Mouse (Mus musculus): ENCODE results near the gene Fnbp1. TPM values are rescaled to one million over a fixed set of nuclear protein-coding genes. Genes with fewer than 3 reads are reported as not detected.

The Fnbp1 gene
- polyA plus RNA-seq, 1 experiment = 10.6 TPM

- Histone ChIP-seq H3K4me3 (no peak overlapping the region), H3K27me3 (ENCODE audit: control insufficient read depth, insufficient read depth, insufficient read length) (no peaks in the 10 kb centered on the region), H3K79me2 (ENCODE audit: control insufficient read depth, insufficient read depth) (no peaks in the 10 kb centered on the region), H3K36me3 (ENCODE audit: control insufficient read depth, insufficient read depth) (no peaks in the 10 kb centered on the region), H3K4me2 (ENCODE audit: low read depth) (no peak overlapping the region), H3ac (ENCODE audit: control insufficient read depth, insufficient read length) (no peak overlapping the region)
- TF ChIP-seq MYOD1 (IDR thresholded peaks at IDR 0.05; ENCODE audit: control insufficient read depth in 1 of 3, insufficient read length in 2 of 3, low read depth in 2 of 3) (no peak), MYOG (IDR thresholded peaks at IDR 0.05; ENCODE audit: control insufficient read depth in 1 of 3, insufficient read depth in 1 of 3, insufficient read length in 2 of 3, low read depth in 2 of 3) (no peak), TCF3 (IDR thresholded peaks at IDR 0.05; ENCODE audit: insufficient read length, low read depth) (no peak)
Observed at GRCm38 (mm10) chr2:31105279-31105678, 36.5 kb downstream of the Fnbp1 start.

GRCm38 (mm10) chr2:31103321-31103720 lies 38.5 kb downstream of the Fnbp1 start:
- Histone ChIP-seq H3K27me3 (ENCODE audit: control insufficient read depth, insufficient read depth, insufficient read length) (no peaks in the 10 kb centered on the region), H3K4me3 (no peak overlapping the region), H3K4me2 (ENCODE audit: low read depth) (no peak overlapping the region), H3K79me2 (ENCODE audit: control insufficient read depth, insufficient read depth) (no peaks in the 10 kb centered on the region), H3K36me3 (ENCODE audit: control insufficient read depth, insufficient read depth) (no peaks in the 10 kb centered on the region), H3ac (ENCODE audit: control insufficient read depth, insufficient read length) (no peak overlapping the region)
- TF ChIP-seq POLR2A (IDR thresholded peaks at IDR 0.05; ENCODE audit: insufficient read length, low read depth) (no peak), MYOG (IDR thresholded peaks at IDR 0.05; ENCODE audit: control insufficient read depth in 1 of 3, insufficient read depth in 1 of 3, insufficient read length in 2 of 3, low read depth in 2 of 3) (no peak), MAX (IDR thresholded peaks at IDR 0.05; ENCODE audit: low read depth) (no peak), MYOD1 (IDR thresholded peaks at IDR 0.05; ENCODE audit: control insufficient read depth in 1 of 3, insufficient read length in 2 of 3, low read depth in 2 of 3) (no peak), POLR2AphosphoS2 (IDR thresholded peaks at IDR 0.05; ENCODE audit: insufficient read length, low read depth) (no peak), TCF3 (IDR thresholded peaks at IDR 0.05; ENCODE audit: insufficient read length, low read depth) (no peak), TCF12 (IDR thresholded peaks at IDR 0.05; ENCODE audit: insufficient read depth, poor library complexity, severe bottlenecking) (no peak), CEBPB (IDR thresholded peaks at IDR 0.05; ENCODE audit: insufficient read depth, poor library complexity, severe bottlenecking) (no peak), USF1 (IDR thresholded peaks at IDR 0.05; ENCODE audit: low read depth) (no peak), SRF (IDR thresholded peaks at IDR 0.05; ENCODE audit: control insufficient read depth, insufficient read length, low read depth) (no peak), E2F4 (IDR thresholded peaks at IDR 0.05; ENCODE audit: insufficient read depth) (no peak), REST (IDR thresholded peaks at IDR 0.05; ENCODE audit: insufficient read depth, insufficient read length) (no peak)

GRCm38 (mm10) chr2:31101285-31101684 lies 40.5 kb downstream of the Fnbp1 start:
- no peaks in the 10 kb centered on the region for H3K79me2 ChIP-seq (ENCODE audit: control insufficient read depth, insufficient read depth)
- H3ac ChIP-seq (ENCODE audit: control insufficient read depth, insufficient read length) = no peak overlapping the region
- no peak overlapping the region for H3K4me3 ChIP-seq
- H3K36me3 ChIP-seq (ENCODE audit: control insufficient read depth, insufficient read depth) = no peaks in the 10 kb centered on the region
- no peaks in the 10 kb centered on the region for H3K27me3 ChIP-seq (ENCODE audit: control insufficient read depth, insufficient read depth, insufficient read length)
- TF ChIP-seq POLR2A (IDR thresholded peaks at IDR 0.05; ENCODE audit: insufficient read length, low read depth) (no peak), TCF3 (IDR thresholded peaks at IDR 0.05; ENCODE audit: insufficient read length, low read depth) (no peak), CEBPB (IDR thresholded peaks at IDR 0.05; ENCODE audit: insufficient read depth, poor library complexity, severe bottlenecking) (no peak), MAX (IDR thresholded peaks at IDR 0.05; ENCODE audit: low read depth) (no peak), MYOG (IDR thresholded peaks at IDR 0.05; ENCODE audit: control insufficient read depth in 1 of 3, insufficient read depth in 1 of 3, insufficient read length in 2 of 3, low read depth in 2 of 3) (no peak), POLR2AphosphoS2 (IDR thresholded peaks at IDR 0.05; ENCODE audit: insufficient read length, low read depth) (no peak), USF1 (IDR thresholded peaks at IDR 0.05; ENCODE audit: low read depth) (no peak), REST (IDR thresholded peaks at IDR 0.05; ENCODE audit: insufficient read depth, insufficient read length) (no peak), E2F4 (IDR thresholded peaks at IDR 0.05; ENCODE audit: insufficient read depth) (no peak), MYOD1 (IDR thresholded peaks at IDR 0.05; ENCODE audit: control insufficient read depth in 1 of 3, insufficient read length in 2 of 3, low read depth in 2 of 3) (no peak), TCF12 (IDR thresholded peaks at IDR 0.05; ENCODE audit: insufficient read depth, poor library complexity, severe bottlenecking) (no peak), SRF (IDR thresholded peaks at IDR 0.05; ENCODE audit: control insufficient read depth, insufficient read length, low read depth) (no peak)
- H3K4me2 ChIP-seq (ENCODE audit: low read depth) = no peak overlapping the region

- no peak overlapping the region for H3K4me2 ChIP-seq (ENCODE audit: low read depth)
- no peak overlapping the region for H3K4me3 ChIP-seq
- no peaks in the 10 kb centered on the region for H3K27me3 ChIP-seq (ENCODE audit: control insufficient read depth, insufficient read depth, insufficient read length)
- no peaks in the 10 kb centered on the region for H3K79me2 ChIP-seq (ENCODE audit: control insufficient read depth, insufficient read depth)
- no peak overlapping the region for H3ac ChIP-seq (ENCODE audit: control insufficient read depth, insufficient read length)
- no peak for TF ChIP-seq CEBPB (IDR thresholded peaks at IDR 0.05; ENCODE audit: insufficient read depth, poor library complexity, severe bottlenecking)
- no peak for TF ChIP-seq SRF (IDR thresholded peaks at IDR 0.05; ENCODE audit: control insufficient read depth, insufficient read length, low read depth)
- TF ChIP-seq USF1 (IDR thresholded peaks at IDR 0.05; ENCODE audit: low read depth) = no peak
- no peak for TF ChIP-seq TCF3 (IDR thresholded peaks at IDR 0.05; ENCODE audit: insufficient read length, low read depth)
- TF ChIP-seq REST (IDR thresholded peaks at IDR 0.05; ENCODE audit: insufficient read depth, insufficient read length) = no peak
- TF ChIP-seq MYOG (IDR thresholded peaks at IDR 0.05; ENCODE audit: control insufficient read depth in 1 of 3, insufficient read depth in 1 of 3, insufficient read length in 2 of 3, low read depth in 2 of 3) = no peak
- no peak for TF ChIP-seq POLR2AphosphoS2 (IDR thresholded peaks at IDR 0.05; ENCODE audit: insufficient read length, low read depth)
- TF ChIP-seq MYOD1 (IDR thresholded peaks at IDR 0.05; ENCODE audit: control insufficient read depth in 1 of 3, insufficient read length in 2 of 3, low read depth in 2 of 3) = no peak
- no peak for TF ChIP-seq POLR2A (IDR thresholded peaks at IDR 0.05; ENCODE audit: insufficient read length, low read depth)
- TF ChIP-seq TCF12 (IDR thresholded peaks at IDR 0.05; ENCODE audit: insufficient read depth, poor library complexity, severe bottlenecking) = no peak
- TF ChIP-seq E2F4 (IDR thresholded peaks at IDR 0.05; ENCODE audit: insufficient read depth) = no peak
- no peak for TF ChIP-seq MAX (IDR thresholded peaks at IDR 0.05; ENCODE audit: low read depth)
- H3K36me3 ChIP-seq (ENCODE audit: control insufficient read depth, insufficient read depth) = no peaks in the 10 kb centered on the region
Observed at GRCm38 (mm10) chr2:31099079-31099478, 42.7 kb downstream of the Fnbp1 start.

DNA sequence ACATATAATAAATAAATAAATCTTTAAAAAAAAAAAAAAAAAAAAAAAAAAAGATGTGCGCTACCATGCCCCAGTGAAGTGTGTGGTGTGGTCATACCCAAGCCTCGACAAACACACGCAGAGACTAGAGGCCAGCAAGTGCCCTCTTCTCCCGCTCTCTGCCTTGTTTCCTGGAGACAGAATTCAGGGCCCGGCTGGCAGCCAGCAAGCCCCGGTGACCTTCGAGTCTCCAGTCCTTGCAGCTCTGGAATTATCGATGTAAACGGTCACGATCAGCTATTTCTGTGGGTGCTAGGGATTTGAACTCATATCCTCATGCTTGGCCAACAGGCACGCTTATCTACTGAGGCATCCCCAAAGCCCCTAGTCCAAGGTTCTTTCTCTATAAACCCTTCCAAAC lies 43.2 kb downstream of the Fnbp1 start:
- H3K27me3 ChIP-seq (ENCODE audit: control insufficient read depth, insufficient read depth, insufficient read length) = no peaks in the 10 kb centered on the region
- no peaks in the 10 kb centered on the region for H3K79me2 ChIP-seq (ENCODE audit: control insufficient read depth, insufficient read depth)
- H3ac ChIP-seq (ENCODE audit: control insufficient read depth, insufficient read length) = no peak overlapping the region
- no peak overlapping the region for H3K4me3 ChIP-seq
- TF ChIP-seq TCF3 (IDR thresholded peaks at IDR 0.05; ENCODE audit: insufficient read length, low read depth) = no peak
- no peak for TF ChIP-seq E2F4 (IDR thresholded peaks at IDR 0.05; ENCODE audit: insufficient read depth)
- no peak for TF ChIP-seq POLR2AphosphoS2 (IDR thresholded peaks at IDR 0.05; ENCODE audit: insufficient read length, low read depth)
- no peak for TF ChIP-seq USF1 (IDR thresholded peaks at IDR 0.05; ENCODE audit: low read depth)
- TF ChIP-seq CEBPB (IDR thresholded peaks at IDR 0.05; ENCODE audit: insufficient read depth, poor library complexity, severe bottlenecking) = no peak
- TF ChIP-seq MYOD1 (IDR thresholded peaks at IDR 0.05; ENCODE audit: control insufficient read depth in 1 of 3, insufficient read length in 2 of 3, low read depth in 2 of 3) = no peak
- no peak for TF ChIP-seq MAX (IDR thresholded peaks at IDR 0.05; ENCODE audit: low read depth)
- TF ChIP-seq MYOG (IDR thresholded peaks at IDR 0.05; ENCODE audit: control insufficient read depth in 1 of 3, insufficient read depth in 1 of 3, insufficient read length in 2 of 3, low read depth in 2 of 3) = no peak
- no peak for TF ChIP-seq POLR2A (IDR thresholded peaks at IDR 0.05; ENCODE audit: insufficient read length, low read depth)
- no peak for TF ChIP-seq SRF (IDR thresholded peaks at IDR 0.05; ENCODE audit: control insufficient read depth, insufficient read length, low read depth)
- no peak for TF ChIP-seq TCF12 (IDR thresholded peaks at IDR 0.05; ENCODE audit: insufficient read depth, poor library complexity, severe bottlenecking)
- TF ChIP-seq REST (IDR thresholded peaks at IDR 0.05; ENCODE audit: insufficient read depth, insufficient read length) = no peak
- no peak overlapping the region for H3K4me2 ChIP-seq (ENCODE audit: low read depth)
- H3K36me3 ChIP-seq (ENCODE audit: control insufficient read depth, insufficient read depth) = no peaks in the 10 kb centered on the region
